Mouse (Mus musculus) lung, adult 2 months (tissue): ENCODE measurements at regions not wholly inside any gene's neighbourhood (a gene's known extent, or its start where the extent isn't known, plus 50 kb on each side); places are given as distances from the start of the nearest gene placed in this dataset.

Experiments
- DNase-seq: peaks from one replicate; pipeline ENCODE4 v3.0.0; 2022
- H3K4me1 ChIP-seq: fragments of 200-500 bp; 2 replicates; pipeline ENCODE4 v1.6.1; 2011; ENCODE audit warnings: low read length; ENCODE audit not compliant: control insufficient read depth, insufficient read depth
- H3K4me3 ChIP-seq: fragments of 200-500 bp; replicated peaks from 2 replicates; pipeline ENCODE3; 2011; ENCODE audit warnings: low read depth, mild to moderate bottlenecking, control low read depth, low read length; ENCODE audit errors: extremely low read depth
- CTCF ChIP-seq: fragments of 200-500 bp; IDR thresholded peaks from 2 replicates; pipeline ENCODE4 v1.5.1; 2011; ENCODE audit warnings: mild to moderate bottlenecking, low read length, control low read depth; ENCODE audit not compliant: insufficient read depth
- POLR2A ChIP-seq: fragments of 200-500 bp; IDR thresholded peaks from 2 replicates; pipeline ENCODE4 v1.6.1; 2011; ENCODE audit warnings: low read depth, mild to moderate bottlenecking, control low read depth, low read length, borderline replicate concordance; ENCODE audit errors: extremely low read depth
- WGBS: fragments of 180-500 bp; shearing (Covaris S2); methylation state at CpG from one replicate; pipeline ENCODE4 v1.1.7; 2018; 5-methylcytosine and 5-hydroxymethylcytosine counted together

- no peak overlapping the region for H3K4me3 ChIP-seq
- DNase-seq: no peak
- 55% methylated on average over 14 of the region's 14 CpGs for WGBS
- peaks cover 13% of the 10 kb centered on the region for H3K4me1 ChIP-seq
- TF ChIP-seq CTCF (no peak), POLR2A (no peak)
Observed at GRCm38 (mm10) chr15:36360694-36361521, 646.7 kb downstream of the Zfp706 start.

- TF ChIP-seq POLR2A (no peak), CTCF (no peak)
- DNase-seq: no peak
- H3K4me3 ChIP-seq: no peak overlapping the region
- H3K4me1 ChIP-seq: 0 out of 2 replicates have a peak, but pooled peaks cover 3% of the 10 kb centered on the region
- WGBS: 92% methylated on average over 9 of the region's 9 CpGs
Observed at GRCm38 (mm10) chr15:36355851-36356250, 651.7 kb downstream of the Zfp706 start.

GRCm38 (mm10) chr15:36354545-36354944 is 653.0 kb downstream of the Zfp706 start:
- 79% methylated on average over 6 of the region's 6 CpGs for WGBS
- Histone ChIP-seq H3K4me3 (no peak overlapping the region), H3K4me1 (no peaks in the 10 kb centered on the region)
- no peak for DNase-seq
- TF ChIP-seq POLR2A: no peak
- no peak for TF ChIP-seq CTCF

GRCm38 (mm10) chr15:36353793-36354192 is 653.8 kb downstream of the Zfp706 start:
- Histone ChIP-seq H3K4me3 (no peak overlapping the region), H3K4me1 (no peaks in the 10 kb centered on the region)
- no peak for DNase-seq
- no peak for TF ChIP-seq POLR2A
- TF ChIP-seq CTCF: no peak
- 76% methylated on average over 3 of the region's 3 CpGs for WGBS

- DNase-seq: no peak
- Histone ChIP-seq H3K4me3 (no peak overlapping the region), H3K4me1 (no peaks in the 10 kb centered on the region)
- WGBS: 87% methylated on average over 1 of the region's 1 CpGs
- TF ChIP-seq CTCF (no peak), POLR2A (no peak)
Observed at GRCm38 (mm10) chr15:36352929-36353328, 654.6 kb downstream of the Zfp706 start.

GRCm38 (mm10) chr15:36351693-36352092 is 655.9 kb downstream of the Zfp706 start:
- DNase-seq: no peak
- WGBS: 14% methylated on average over 3 of the region's 3 CpGs
- TF ChIP-seq CTCF: no peak
- no peak for TF ChIP-seq POLR2A

GRCm38 (mm10) chr15:36348348-36348747 is 659.2 kb downstream of the Zfp706 start:
- Histone ChIP-seq H3K4me3 (no peak overlapping the region), H3K4me1 (peaks cover 9% of the 10 kb centered on the region)
- DNase-seq: no peak
- TF ChIP-seq POLR2A (no peak), CTCF (no peak)
- 66% methylated on average over 5 of the region's 5 CpGs for WGBS

More at GRCm38 (mm10) chr15:36351693-36352092, 655.9 kb downstream of the Zfp706 start:
- H3K4me3 ChIP-seq: no peak overlapping the region
- H3K4me1 ChIP-seq: no peaks in the 10 kb centered on the region; the same call in 1 of the 2 replicates

GRCm38 (mm10) chr15:36347333-36347845 is 660.2 kb downstream of the Zfp706 start:
- H3K4me3 ChIP-seq: no peak overlapping the region
- H3K4me1 ChIP-seq: peaks cover 9% of the 10 kb centered on the region
- TF ChIP-seq CTCF (no peak), POLR2A (no peak)
- WGBS: 36% methylated on average over 4 of the region's 4 CpGs
- no peak for DNase-seq

- H3K4me3 ChIP-seq: no peak overlapping the region
- WGBS: 14% methylated on average over 5 of the region's 5 CpGs
- no peak for DNase-seq
- peaks cover 9% of the 10 kb centered on the region for H3K4me1 ChIP-seq
- no peak for TF ChIP-seq POLR2A
- no peak for TF ChIP-seq CTCF
Observed at GRCm38 (mm10) chr15:36346126-36346525, 661.4 kb downstream of the Zfp706 start.

- 47% methylated on average over 4 of the region's 4 CpGs for WGBS
- H3K4me1 ChIP-seq: peaks cover 9% of the 10 kb centered on the region
Observed at GRCm38 (mm10) chr15:36345413-36345812, 662.2 kb downstream of the Zfp706 start.

More at GRCm38 (mm10) chr15:36345413-36345812, 662.2 kb downstream of the Zfp706 start:
- H3K4me3 ChIP-seq: no peak overlapping the region
- DNase-seq: no peak
- TF ChIP-seq POLR2A: no peak
- no peak for TF ChIP-seq CTCF
